Mouse (Mus musculus): Measurements from ENCODE around the gene Plekho2. TPM values are rescaled to one million over a fixed set of nuclear protein-coding genes. Genes with fewer than 3 reads are reported as not detected.

Plekho2 gene
- polyA plus RNA-seq, 1 experiment from 2014 or later: 20.0 TPM

- no peaks in the 10 kb centered on the region for H3K9me3 ChIP-seq (replicated peaks)
- H3K4me1 ChIP-seq: peaks cover 4% of the 10 kb centered on the region
- WGBS: 84% methylated on average over 4 of the region's 4 CpGs
These were observed 43.3 kb downstream of the Plekho2 start for GRCm38 (mm10) chr9:65536491-65536890.

DNA sequence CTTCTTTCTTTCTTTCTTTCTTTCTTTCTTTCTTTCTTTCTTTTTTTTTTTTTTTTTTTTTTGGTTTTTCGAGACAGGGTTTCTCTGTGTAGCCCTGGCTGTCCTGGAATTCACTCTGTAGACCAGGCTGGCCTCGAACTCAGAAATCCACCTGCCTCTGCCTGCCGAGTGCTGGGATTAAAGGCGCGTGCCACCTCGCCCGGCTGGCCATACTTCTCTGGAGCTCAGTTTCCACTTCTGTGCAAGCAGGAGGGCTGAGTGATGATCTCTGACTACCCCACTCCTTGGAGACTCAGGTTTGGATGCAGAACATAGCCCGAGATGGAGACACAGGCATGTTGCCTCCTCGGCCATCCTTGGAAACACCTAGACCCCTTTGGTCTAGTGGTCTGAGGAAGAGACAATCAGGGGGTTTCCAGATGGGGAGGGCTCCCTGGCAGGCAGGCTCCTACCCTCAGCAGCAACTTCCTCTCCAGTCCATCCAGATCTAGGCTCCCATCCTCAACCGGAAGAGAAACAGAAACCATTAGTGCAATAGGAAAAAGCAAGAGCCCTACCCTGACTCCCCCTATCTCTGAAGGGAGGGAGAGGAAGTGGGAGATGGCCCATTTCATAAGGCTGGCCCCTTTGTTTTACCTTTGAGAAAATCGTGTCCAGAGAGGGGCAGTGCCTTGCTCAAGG is 43.9 kb downstream of the Plekho2 start:
- Histone ChIP-seq H3K27me3 (no peaks in the 10 kb centered on the region), H3K4me3 (replicated peaks) (no peak overlapping the region), H3K9me3 (replicated peaks) (no peaks in the 10 kb centered on the region), H3K9ac (no peak overlapping the region), H3K4me2 (no peak overlapping the region), H3K36me3 (no peaks in the 10 kb centered on the region), H3K4me1 (no peaks in the 10 kb centered on the region), H3K27ac (no peak overlapping the region)
- 88% methylated on average over 10 of the region's 11 CpGs for WGBS
- no peak for ATAC-seq (replicated peaks; ENCODE audit: low FRiP score)

More at GRCm38 (mm10) chr9:65536491-65536890, 43.3 kb downstream of the Plekho2 start:
- Histone ChIP-seq H3K27me3 (no peaks in the 10 kb centered on the region), H3K9ac (no peak overlapping the region), H3K27ac (no peak overlapping the region), H3K4me2 (no peak overlapping the region), H3K4me3 (replicated peaks) (no peak overlapping the region), H3K36me3 (no peaks in the 10 kb centered on the region)
- ATAC-seq (replicated peaks; ENCODE audit: low FRiP score): no peak

DNA sequence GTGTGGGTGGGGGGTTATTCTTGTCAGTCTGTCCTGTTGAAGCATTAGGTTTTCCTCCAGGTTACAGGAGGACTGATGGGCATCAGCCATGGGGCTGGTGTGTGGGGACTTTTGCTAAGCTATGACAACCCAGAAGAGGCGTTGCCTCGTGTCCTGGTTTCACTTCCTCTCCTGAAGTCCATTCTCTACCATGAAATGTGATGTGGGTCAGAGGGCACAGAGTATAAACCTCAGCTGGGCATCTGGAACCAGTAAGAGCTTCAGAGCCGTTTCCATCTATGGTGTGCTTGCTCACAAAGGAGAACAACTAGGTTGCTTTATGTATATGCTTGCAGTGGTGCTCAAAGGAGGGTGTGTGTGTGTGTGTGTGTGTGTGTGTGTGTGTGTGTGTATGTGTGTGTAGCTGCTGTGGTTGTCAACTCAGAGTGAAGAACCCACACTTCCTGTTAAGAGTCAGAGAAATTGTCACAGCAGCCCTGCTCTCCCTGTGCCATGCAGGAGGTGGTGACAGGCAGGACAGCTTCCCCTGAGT is 44.6 kb downstream of the Plekho2 start:
- Histone ChIP-seq H3K36me3 (no peaks in the 10 kb centered on the region), H3K9ac (no peak overlapping the region), H3K4me1 (no peaks in the 10 kb centered on the region), H3K27ac (no peak overlapping the region), H3K4me2 (no peak overlapping the region), H3K4me3 (replicated peaks) (no peak overlapping the region), H3K27me3 (no peaks in the 10 kb centered on the region), H3K9me3 (replicated peaks) (no peaks in the 10 kb centered on the region)
- ATAC-seq (replicated peaks; ENCODE audit: low FRiP score): no peak
- 58% methylated on average over 3 of the region's 3 CpGs for WGBS

DNA sequence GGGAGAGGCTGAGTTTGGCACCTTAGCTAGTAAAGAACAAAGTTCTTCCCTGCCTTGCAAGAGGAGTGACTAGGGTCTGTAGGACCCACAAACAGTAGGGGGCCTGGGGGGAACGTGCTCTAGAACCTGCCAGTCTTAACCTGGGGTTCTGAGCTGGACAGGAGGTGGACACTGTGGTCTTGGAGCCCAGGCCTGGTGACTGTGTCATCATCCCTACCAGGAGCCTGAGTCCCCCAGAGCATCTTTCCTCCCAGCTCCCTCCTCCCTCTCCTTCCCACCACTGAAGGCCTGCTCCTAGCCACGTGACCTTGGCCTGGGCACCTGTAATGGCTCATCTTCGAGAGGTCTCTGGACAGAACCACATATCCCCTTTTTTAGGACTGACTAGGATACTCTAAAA is 45.7 kb downstream of the Plekho2 start:
- WGBS: 92% methylated on average over 3 of the region's 3 CpGs
- ATAC-seq (replicated peaks; ENCODE audit: low FRiP score): no peak
- Histone ChIP-seq H3K9me3 (replicated peaks) (no peaks in the 10 kb centered on the region), H3K4me3 (replicated peaks) (no peak overlapping the region), H3K27ac (no peak overlapping the region), H3K36me3 (no peaks in the 10 kb centered on the region), H3K4me1 (no peaks in the 10 kb centered on the region), H3K4me2 (no peak overlapping the region), H3K27me3 (no peaks in the 10 kb centered on the region), H3K9ac (no peak overlapping the region)

GRCm38 (mm10) chr9:65532986-65533385 is 46.9 kb downstream of the Plekho2 start:
- Histone ChIP-seq H3K36me3 (no peaks in the 10 kb centered on the region), H3K9ac (no peak overlapping the region), H3K27ac (no peak overlapping the region)

GRCm38 (mm10) chr9:65531283-65531682 is 48.6 kb downstream of the Plekho2 start:
- no peaks in the 10 kb centered on the region for H3K36me3 ChIP-seq
- WGBS: 58% methylated on average over 5 of the region's 5 CpGs
- ATAC-seq (replicated peaks; ENCODE audit: low FRiP score): no peak

More at GRCm38 (mm10) chr9:65532986-65533385, 46.9 kb downstream of the Plekho2 start:
- Histone ChIP-seq H3K27me3 (no peaks in the 10 kb centered on the region), H3K4me1 (no peaks in the 10 kb centered on the region), H3K4me2 (no peak overlapping the region), H3K9me3 (replicated peaks) (no peaks in the 10 kb centered on the region), H3K4me3 (replicated peaks) (no peak overlapping the region)
- 64% methylated on average over 8 of the region's 8 CpGs for WGBS
- no peak for ATAC-seq (replicated peaks; ENCODE audit: low FRiP score)

DNA sequence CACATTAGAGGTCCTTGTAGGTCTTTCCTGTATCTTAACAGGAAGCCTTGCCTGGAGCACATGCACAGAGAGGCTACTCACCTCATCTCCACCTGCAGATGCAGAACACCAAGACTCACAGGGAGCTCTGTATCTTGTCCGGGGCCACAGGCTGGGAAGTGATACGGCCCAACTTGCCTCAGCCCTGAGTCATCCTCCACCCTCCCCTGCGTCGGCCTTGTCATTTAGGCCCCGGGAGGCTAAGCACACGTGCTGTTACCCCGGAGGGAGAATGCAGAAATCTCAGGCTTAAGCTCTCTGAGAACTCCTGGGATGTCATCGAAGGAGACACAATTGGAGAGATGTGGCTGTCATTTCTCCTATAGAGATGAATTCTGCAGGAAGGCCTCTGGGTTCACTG is 50.2 kb downstream of the Plekho2 start:
- H3K27me3 ChIP-seq: no peaks in the 10 kb centered on the region
- no peak overlapping the region for H3K27ac ChIP-seq
- no peaks in the 10 kb centered on the region for H3K36me3 ChIP-seq
- WGBS: 63% methylated on average over 8 of the region's 8 CpGs
- 0 out of 2 replicates have a peak, but pooled peaks cover 4% of the 10 kb centered on the region for H3K4me1 ChIP-seq
- no peak overlapping the region for H3K4me3 ChIP-seq (replicated peaks)
- no peak overlapping the region for H3K4me2 ChIP-seq
- ATAC-seq (replicated peaks; ENCODE audit: low FRiP score): no peak
- no peaks in the 10 kb centered on the region for H3K9me3 ChIP-seq (replicated peaks)
- no peak overlapping the region for H3K9ac ChIP-seq

More at GRCm38 (mm10) chr9:65531283-65531682, 48.6 kb downstream of the Plekho2 start:
- Histone ChIP-seq H3K4me2 (no peak overlapping the region), H3K4me1 (0 out of 2 replicates have a peak, but pooled peaks cover 3% of the 10 kb centered on the region), H3K27me3 (no peaks in the 10 kb centered on the region), H3K4me3 (replicated peaks) (no peak overlapping the region), H3K9ac (no peak overlapping the region), H3K9me3 (replicated peaks) (no peaks in the 10 kb centered on the region), H3K27ac (no peak overlapping the region)

DNA sequence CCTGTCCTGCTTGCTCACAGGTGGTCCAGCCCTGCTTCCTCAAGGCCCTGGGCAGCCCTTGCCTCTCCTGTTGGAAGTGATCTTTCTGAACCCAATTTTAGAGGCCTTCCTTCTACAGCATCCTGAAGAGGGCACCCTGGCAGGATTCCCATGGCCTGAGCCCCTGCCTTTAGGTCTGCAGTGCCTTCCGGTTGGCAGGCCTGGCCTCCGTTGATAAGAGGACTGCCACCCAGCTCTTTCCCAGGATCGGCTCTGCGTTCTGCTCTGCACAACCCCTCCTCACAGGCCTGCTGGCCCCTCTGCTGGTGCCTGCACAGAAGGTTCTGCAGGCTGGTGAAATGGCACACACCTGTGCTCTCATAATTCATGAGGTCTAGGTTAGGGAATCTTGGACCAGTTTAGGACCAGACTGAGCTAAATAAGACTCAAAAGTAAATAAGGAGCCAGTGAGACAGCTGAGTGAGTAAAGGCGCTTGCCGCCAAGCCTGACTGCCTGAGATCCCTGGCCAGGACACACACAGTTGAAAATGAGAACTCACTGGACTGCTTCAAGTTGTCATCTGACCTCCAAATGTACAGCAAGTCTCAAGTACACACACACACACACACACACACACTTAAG is 51.3 kb downstream of the Plekho2 start:
- no peaks in the 10 kb centered on the region for H3K27me3 ChIP-seq
- no peak overlapping the region for H3K27ac ChIP-seq
- no peak overlapping the region for H3K9ac ChIP-seq
- H3K9me3 ChIP-seq (replicated peaks): no peaks in the 10 kb centered on the region
- H3K4me2 ChIP-seq: no peak overlapping the region
- 0 out of 2 replicates have a peak, but pooled peaks have one; percentile 24 for ATAC-seq (replicated peaks; ENCODE audit: low FRiP score)
- no peaks in the 10 kb centered on the region for H3K36me3 ChIP-seq
- peaks cover 7% of the 10 kb centered on the region for H3K4me1 ChIP-seq
- WGBS: 73% methylated on average over 6 of the region's 6 CpGs
- H3K4me3 ChIP-seq (replicated peaks): no peak overlapping the region

DNA sequence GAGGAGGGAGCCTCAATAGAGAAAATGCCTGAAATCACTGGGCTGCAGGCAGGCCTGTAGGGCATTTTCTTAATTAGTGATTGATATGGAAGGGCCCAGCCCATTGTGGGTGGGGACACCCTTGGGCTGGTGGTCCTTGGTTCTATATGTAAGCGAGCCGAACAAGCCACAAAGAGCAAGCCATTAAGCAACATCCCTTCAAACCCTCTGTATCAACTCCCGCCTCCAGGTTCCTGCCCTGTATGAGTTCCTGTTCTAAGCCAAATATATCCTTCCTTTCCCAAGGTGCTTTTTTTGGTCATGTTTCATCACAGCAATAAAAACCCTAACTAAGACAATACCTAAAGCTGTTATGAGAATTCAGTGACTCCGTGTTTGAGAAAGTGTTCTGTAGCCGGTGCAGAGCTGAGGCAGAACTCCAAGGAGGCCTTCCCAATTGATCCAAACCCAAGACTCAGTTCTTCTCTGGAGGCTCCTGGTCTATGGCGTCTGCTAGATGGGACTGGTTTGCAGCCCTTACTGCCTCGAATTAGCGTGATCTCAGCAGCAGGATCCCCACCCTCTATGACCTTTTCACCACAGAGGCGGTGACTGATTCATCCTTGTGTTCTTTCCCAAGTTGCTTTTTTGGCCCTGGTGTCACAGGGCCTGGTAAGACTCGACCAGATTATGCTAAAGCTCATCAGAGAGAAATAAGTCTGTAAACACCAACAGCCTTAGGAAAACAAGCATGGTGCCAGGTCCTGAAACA is 54.2 kb downstream of the Plekho2 start:
- H3K9me3 ChIP-seq (replicated peaks): no peaks in the 10 kb centered on the region
- no peak overlapping the region for H3K4me3 ChIP-seq (replicated peaks)
- H3K27ac ChIP-seq: no peak overlapping the region
- WGBS: 79% methylated on average over 10 of the region's 10 CpGs
- H3K4me2 ChIP-seq: no peak overlapping the region
- H3K27me3 ChIP-seq: 0 out of 2 replicates have a peak, but pooled peaks cover 3% of the 10 kb centered on the region
- H3K4me1 ChIP-seq: peaks cover 16% of the 10 kb centered on the region
- no peak overlapping the region for H3K9ac ChIP-seq
- no peaks in the 10 kb centered on the region for H3K36me3 ChIP-seq
- no peak for ATAC-seq (replicated peaks; ENCODE audit: low FRiP score)

GRCm38 (mm10) chr9:65523611-65524364 is 56.1 kb downstream of the Plekho2 start:
- 0 out of 2 replicates have a peak, but pooled peaks cover 12% of the 10 kb centered on the region for H3K27me3 ChIP-seq
- H3K9ac ChIP-seq: no peak overlapping the region
- peak; percentile 86 for ATAC-seq (replicated peaks; ENCODE audit: low FRiP score)
- peak overlapping the region; percentile 29 for H3K4me2 ChIP-seq
- H3K36me3 ChIP-seq: no peaks in the 10 kb centered on the region
- 24% methylated on average over 14 of the region's 14 CpGs for WGBS
- no peaks in the 10 kb centered on the region for H3K9me3 ChIP-seq (replicated peaks)
- H3K27ac ChIP-seq: no peak overlapping the region
- no peak overlapping the region for H3K4me3 ChIP-seq (replicated peaks)
- H3K4me1 ChIP-seq: peaks cover 27% of the 10 kb centered on the region

DNA sequence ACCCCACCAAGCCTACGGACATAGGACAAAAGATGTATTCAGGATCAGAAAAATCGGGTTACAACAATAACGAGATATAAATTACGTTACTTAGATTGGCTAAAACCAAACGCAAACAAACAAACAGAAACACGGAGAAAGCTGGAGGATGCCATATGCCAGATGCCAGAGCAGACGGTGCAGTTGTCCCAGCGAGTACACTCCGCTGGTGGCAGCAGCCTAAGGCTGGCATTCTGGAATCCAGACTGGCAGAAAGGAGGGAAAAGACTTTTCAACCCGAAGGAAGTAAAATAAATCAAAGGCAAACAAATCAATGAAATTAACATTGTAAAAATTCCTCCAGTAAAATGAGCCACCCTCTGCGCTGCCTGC is 59.3 kb downstream of the Plekho2 start:
- Histone ChIP-seq H3K9me3 (replicated peaks) (no peaks in the 10 kb centered on the region), H3K4me3 (replicated peaks) (peak overlapping the region; percentile 33), H3K4me2 (peak overlapping the region; percentile 68), H3K27ac (peak overlapping the region; percentile 9; the same call in 1 of the 2 replicates), H3K4me1 (peaks cover 24% of the 10 kb centered on the region), H3K9ac (0 out of 2 replicates have a peak overlapping the region, but pooled peaks have one; percentile 4), H3K27me3 (0 out of 2 replicates have a peak, but pooled peaks cover 12% of the 10 kb centered on the region), H3K36me3 (no peaks in the 10 kb centered on the region)
- no peak for ATAC-seq (replicated peaks; ENCODE audit: low FRiP score)
- 12% methylated on average over 11 of the region's 11 CpGs for WGBS

Measured in kidney, embryonic 15.5 days (tissue).